Mouse (Mus musculus): ENCODE results near the gene Trip11.

- TF ChIP-seq POLR2A (IDR thresholded peaks at IDR 0.05; ENCODE audit: borderline replicate concordance, insufficient read depth, low read length), result no peak
- TF ChIP-seq CTCF (IDR thresholded peaks at IDR 0.05; ENCODE audit: borderline replicate concordance, insufficient read depth, low read depth, low read length), result no peak
Measured at GRCm38 (mm10) chr12:101802445-101802844, 110.6 kb downstream of the Trip11 start.
